Mouse (Mus musculus): ENCODE measurements around the gene Pik3cg. TPM values are rescaled to one million over a fixed set of nuclear protein-coding genes. Genes with fewer than 3 reads are reported as not detected.

The Pik3cg gene
- polyA plus RNA-seq, 1 experiment from 2014 or later = 1.4 TPM

- Histone ChIP-seq H3K4me3 (ENCODE audit: low read depth, low read length) (no peak overlapping the region), H3K9me3 (ENCODE audit: control insufficient read depth, low read length) (no peaks in the 10 kb centered on the region), H3K4me2 (ENCODE audit: low read depth, low read length, severe bottlenecking) (no peak overlapping the region), H3K4me1 (replicated peaks; ENCODE audit: control insufficient read depth, insufficient read depth, low read length) (peaks cover 2% of the 10 kb centered on the region; the same call in 1 of the 2 replicates), H3K27ac (ENCODE audit: low read depth, low read length) (no peak overlapping the region), H3K36me3 (ENCODE audit: control insufficient read depth, insufficient read depth, low read length) (no peaks in the 10 kb centered on the region), H3K27me3 (ENCODE audit: control insufficient read depth, insufficient read depth, low read length) (no peaks in the 10 kb centered on the region), H3K9ac (ENCODE audit: low read length) (no peak overlapping the region)
- WGBS = 77% methylated on average over 2 of the region's 2 CpGs
- DNase-seq (ENCODE audit: low spot score) = no peak
- ATAC-seq (replicated peaks; ENCODE audit: low FRiP score) = no peak
Measured at GRCm38 (mm10) chr12:32127158-32127557, 81.3 kb downstream of the Pik3cg start.

DNA sequence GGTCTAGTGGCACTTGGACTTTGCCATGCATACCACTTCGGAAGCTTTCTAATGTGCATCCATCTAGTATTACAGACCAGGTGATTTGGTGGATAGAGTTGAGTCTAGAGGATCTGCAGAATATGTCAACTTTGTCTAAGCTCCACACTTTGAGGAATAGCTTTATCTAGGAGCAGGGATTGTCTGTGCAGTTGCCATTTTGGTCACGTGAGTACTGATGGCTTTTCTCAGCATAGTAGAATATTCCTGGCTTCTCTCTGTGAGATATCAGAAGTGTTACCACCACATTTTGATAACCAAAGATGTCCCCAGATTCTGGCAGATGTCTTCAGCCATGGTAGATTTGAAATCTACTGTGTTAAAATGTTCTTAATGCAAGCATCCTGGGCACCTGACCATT lies 84.0 kb downstream of the Pik3cg start:
- Histone ChIP-seq H3K4me1 (replicated peaks; ENCODE audit: control insufficient read depth, insufficient read depth, low read length) (no peaks in the 10 kb centered on the region; the same call in 1 of the 2 replicates), H3K27ac (ENCODE audit: low read depth, low read length) (no peak overlapping the region), H3K9me3 (ENCODE audit: control insufficient read depth, low read length) (no peaks in the 10 kb centered on the region), H3K4me2 (ENCODE audit: low read depth, low read length, severe bottlenecking) (no peak overlapping the region), H3K9ac (ENCODE audit: low read length) (no peak overlapping the region), H3K36me3 (ENCODE audit: control insufficient read depth, insufficient read depth, low read length) (no peaks in the 10 kb centered on the region), H3K27me3 (ENCODE audit: control insufficient read depth, insufficient read depth, low read length) (no peaks in the 10 kb centered on the region), H3K4me3 (ENCODE audit: low read depth, low read length) (no peak overlapping the region)
- ATAC-seq (replicated peaks; ENCODE audit: low FRiP score) (no peak), DNase-seq (ENCODE audit: low spot score) (no peak)
- WGBS = 93% methylated on average over 2 of the region's 2 CpGs

DNA sequence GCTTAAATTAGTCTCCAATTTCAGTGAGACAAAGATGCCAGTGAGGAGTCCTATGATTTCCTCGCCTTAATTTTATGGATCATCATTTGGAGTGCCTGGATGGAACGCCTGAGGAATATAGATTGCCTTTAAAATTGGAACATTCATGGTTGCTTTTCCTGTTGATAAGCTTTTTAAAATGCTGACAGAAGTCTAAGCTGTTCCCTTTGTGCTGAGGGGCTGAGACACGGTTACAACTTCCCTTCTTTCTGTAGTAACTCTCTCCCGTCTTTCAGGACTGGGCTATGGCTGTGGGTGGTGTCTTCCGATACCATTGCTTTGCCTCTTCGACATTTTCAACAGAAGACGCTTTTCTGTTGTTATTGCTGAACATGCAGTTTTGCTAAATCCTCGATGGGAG lies 84.4 kb downstream of the Pik3cg start:
- DNase-seq (ENCODE audit: low spot score) (no peak), ATAC-seq (replicated peaks; ENCODE audit: low FRiP score) (no peak)
- no peaks in the 10 kb centered on the region for H3K9me3 ChIP-seq (ENCODE audit: control insufficient read depth, low read length)
- no peak overlapping the region for H3K27ac ChIP-seq (ENCODE audit: low read depth, low read length)
- no peaks in the 10 kb centered on the region for H3K27me3 ChIP-seq (ENCODE audit: control insufficient read depth, insufficient read depth, low read length)
- no peaks in the 10 kb centered on the region; the same call in 1 of the 2 replicates for H3K4me1 ChIP-seq (replicated peaks; ENCODE audit: control insufficient read depth, insufficient read depth, low read length)
- no peaks in the 10 kb centered on the region for H3K36me3 ChIP-seq (ENCODE audit: control insufficient read depth, insufficient read depth, low read length)
- no peak overlapping the region for H3K4me3 ChIP-seq (ENCODE audit: low read depth, low read length)
- H3K4me2 ChIP-seq (ENCODE audit: low read depth, low read length, severe bottlenecking) = no peak overlapping the region
- 88% methylated on average over 8 of the region's 8 CpGs for WGBS
- no peak overlapping the region for H3K9ac ChIP-seq (ENCODE audit: low read length)

GRCm38 (mm10) chr12:32123559-32123958 lies 84.9 kb downstream of the Pik3cg start:
- no peak overlapping the region for H3K4me2 ChIP-seq (ENCODE audit: low read depth, low read length, severe bottlenecking)
- no peaks in the 10 kb centered on the region for H3K36me3 ChIP-seq (ENCODE audit: control insufficient read depth, insufficient read depth, low read length)
- no peak overlapping the region for H3K27ac ChIP-seq (ENCODE audit: low read depth, low read length)
- H3K9ac ChIP-seq (ENCODE audit: low read length) = no peak overlapping the region
- H3K9me3 ChIP-seq (ENCODE audit: control insufficient read depth, low read length) = no peaks in the 10 kb centered on the region
- DNase-seq (ENCODE audit: low spot score) (no peak), ATAC-seq (replicated peaks; ENCODE audit: low FRiP score) (no peak)
- H3K27me3 ChIP-seq (ENCODE audit: control insufficient read depth, insufficient read depth, low read length) = no peaks in the 10 kb centered on the region
- H3K4me1 ChIP-seq (replicated peaks; ENCODE audit: control insufficient read depth, insufficient read depth, low read length) = no peaks in the 10 kb centered on the region; the same call in 1 of the 2 replicates
- no peak overlapping the region for H3K4me3 ChIP-seq (ENCODE audit: low read depth, low read length)
- 90% methylated on average over 5 of the region's 5 CpGs for WGBS

Other genes starting within 250 kb of the Pik3cg start
- 50.1 and 50.4 TPM in 2 replicates for gene Prkar2b, start 147.4 kb downstream of the Pik3cg start, polyA plus RNA-seq (2014; fragmentation: Nextera tagmentation; extraction: Ambion mirVana)
- 4.8 and 5.6 TPM in 2 replicates for gene Ccdc71l, start 170.0 kb upstream of the Pik3cg start, polyA plus RNA-seq (2014; fragmentation: Nextera tagmentation; extraction: Ambion mirVana)